Mouse (Mus musculus) liver, adult (tissue): Measurements from ENCODE around the gene Cpvl.

Experiments used
- GATA4 ChIP-seq: IDR thresholded peaks from 2 replicates; pipeline ENCODE4 v1.6.1; 2014; ENCODE audit warnings: mild to moderate bottlenecking, low read length; ENCODE audit not compliant: insufficient replicate concordance

Gene Cpvl

DNA sequence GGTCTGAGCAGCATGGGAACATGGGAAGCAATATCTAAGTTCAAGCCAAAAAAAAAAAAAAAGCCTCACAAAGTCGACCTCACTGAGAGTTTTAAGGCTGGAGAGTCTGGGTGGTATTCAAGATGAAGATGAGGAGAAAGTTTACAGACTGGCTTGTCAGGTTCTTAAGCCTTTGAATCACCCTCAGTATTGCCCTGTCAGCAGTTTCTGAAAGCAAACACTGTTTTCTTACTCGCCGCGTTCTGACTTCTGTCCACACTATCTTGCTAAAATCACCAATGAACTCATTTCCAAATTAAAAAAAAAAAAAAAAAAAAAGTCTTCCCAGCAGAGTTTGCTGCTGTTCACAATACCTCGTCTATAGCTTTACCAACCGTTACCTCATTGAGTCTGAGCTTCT lies 5.3 kb upstream of the Cpvl start:
- no peak for TF ChIP-seq GATA4

DNA sequence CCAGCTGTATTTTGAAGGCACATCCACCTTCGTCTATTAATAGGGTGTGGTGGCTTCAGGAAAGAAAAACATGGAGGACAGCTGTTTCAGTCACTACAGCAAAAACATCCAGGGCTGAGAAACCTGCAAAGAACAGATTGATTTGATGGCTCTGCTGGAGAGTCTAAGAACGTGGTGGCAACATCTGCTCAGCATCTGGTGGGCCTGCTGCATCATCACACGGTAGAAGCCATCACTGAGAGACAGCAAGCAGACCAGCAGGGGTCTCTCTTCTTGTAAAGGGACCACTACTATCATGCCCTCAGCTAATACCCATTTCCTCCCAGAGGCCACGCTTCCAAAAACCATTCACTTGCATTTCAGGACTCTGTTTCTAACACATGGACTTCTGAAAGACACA lies 4.1 kb upstream of the Cpvl start:
- no peak for TF ChIP-seq GATA4

DNA sequence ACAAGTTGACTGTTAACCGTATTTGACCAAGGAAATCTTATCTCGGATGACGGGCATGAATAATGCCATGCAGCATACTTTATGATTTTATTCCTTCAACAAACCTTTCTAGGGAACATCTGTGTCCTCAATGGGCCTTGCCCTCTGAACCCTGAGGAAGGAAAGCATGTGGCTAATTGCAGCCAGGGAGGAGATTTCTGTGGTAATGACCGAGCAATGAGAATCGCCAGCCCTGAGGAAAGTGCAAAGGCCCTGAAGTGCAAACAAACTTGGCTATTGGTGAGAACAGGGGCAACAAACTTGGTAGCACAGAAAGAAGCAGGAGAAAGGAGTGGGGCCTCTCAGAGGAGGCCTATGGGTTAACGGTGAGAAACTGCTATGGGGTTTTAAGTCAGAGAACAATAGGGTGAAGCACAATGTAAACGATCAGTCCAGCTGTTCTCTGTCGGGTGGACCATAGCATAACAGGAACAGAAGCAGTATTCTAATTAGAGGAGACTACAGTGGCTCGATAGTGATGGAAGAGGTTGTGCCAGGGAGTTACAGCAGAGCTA lies 3.7 kb upstream of the Cpvl start:
- no peak for TF ChIP-seq GATA4

DNA sequence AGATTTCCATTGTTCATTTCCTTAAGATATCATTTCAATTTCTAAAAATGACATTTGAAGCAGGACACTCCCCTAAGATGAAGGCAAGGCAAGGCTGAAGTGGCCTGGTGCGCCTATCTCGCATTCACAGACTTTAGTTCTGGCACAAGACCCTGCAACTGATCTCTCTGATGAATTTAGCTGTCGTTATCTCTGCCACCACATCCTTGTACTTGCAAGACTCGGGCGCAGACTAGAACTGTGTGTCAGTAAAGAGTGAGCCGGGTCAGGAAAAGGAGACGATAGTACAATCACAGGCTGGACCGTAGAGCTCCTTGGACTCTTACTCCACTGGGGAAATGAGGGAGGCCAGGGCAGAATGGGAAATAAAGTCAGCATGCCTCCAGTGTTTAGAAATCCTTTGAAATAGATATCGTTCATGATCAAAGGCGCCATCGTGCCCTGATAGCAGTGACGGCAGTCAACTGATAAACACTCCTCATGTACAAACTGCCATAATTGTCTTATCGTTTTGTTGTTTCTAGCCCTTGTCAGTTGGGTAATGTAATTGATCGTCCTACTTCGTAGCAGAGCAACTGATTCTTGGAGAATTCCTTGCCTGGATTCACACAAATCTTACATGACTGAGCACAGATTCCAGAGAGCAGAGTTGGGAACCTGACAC lies 2.5 kb upstream of the Cpvl start:
- no peak for TF ChIP-seq GATA4

DNA sequence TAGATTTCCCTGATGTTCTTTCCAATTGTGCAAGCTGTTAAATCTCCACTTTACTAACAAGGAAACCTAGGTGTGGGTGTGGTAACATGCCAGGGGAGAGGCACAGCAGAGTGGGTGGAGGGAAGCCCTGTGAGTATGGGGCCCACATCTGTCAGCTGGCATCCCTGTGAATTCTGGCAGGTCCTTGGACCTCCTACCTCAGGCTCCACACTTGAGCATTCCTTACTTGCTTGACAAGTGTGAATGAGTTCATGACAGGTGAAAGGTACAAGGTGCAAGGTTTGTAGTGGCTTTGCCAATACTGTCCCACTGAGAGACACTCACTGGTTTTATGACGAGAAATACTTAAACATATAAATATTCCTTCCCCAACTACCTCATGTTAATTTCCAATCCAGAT lies 4.4 kb downstream of the Cpvl start:
- TF ChIP-seq GATA4 = no peak

DNA sequence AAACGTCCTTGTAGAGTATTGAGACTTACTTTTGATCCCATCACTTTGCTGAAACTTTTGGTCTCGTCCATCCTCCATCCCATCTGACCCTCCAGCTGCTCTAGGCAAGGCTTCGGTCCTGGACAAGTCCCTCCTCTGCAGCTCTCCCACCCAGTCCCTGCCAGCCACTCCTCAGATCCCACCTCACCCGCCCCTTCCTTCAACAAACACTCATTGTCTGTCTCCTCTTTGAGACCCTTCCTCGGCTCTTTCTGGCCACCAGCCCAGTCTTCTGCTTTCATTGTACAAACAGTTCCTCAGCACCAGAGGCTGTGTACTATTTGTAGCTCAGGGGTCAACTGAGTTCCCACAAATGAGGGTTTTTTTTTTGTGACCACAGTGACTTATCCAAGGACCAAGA lies 5.0 kb downstream of the Cpvl start:
- TF ChIP-seq GATA4 = no peak

DNA sequence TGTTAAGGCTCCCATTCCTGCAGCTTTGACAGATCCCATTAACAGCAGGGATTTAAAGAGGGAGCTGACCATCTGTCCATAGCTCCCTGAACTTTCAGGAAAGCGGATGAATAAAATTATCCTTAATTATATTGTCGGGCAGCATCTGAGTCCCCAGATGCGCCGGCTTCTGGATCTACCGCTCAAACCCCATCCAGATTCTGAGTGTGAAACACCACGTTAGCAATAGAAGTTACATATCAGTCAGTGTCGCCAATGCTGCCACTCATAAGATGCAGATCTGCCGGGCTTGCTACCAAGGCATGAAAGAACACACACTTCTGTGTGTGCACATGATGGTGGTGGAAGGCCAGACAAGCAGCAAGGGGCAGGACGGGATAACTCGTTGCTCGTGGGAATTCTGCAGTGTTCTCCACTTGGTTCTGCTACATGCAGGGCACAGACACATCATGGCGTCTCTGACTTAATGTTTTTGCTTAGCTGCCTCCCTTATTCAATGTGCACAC lies 6.2 kb downstream of the Cpvl start:
- no peak for TF ChIP-seq GATA4

DNA sequence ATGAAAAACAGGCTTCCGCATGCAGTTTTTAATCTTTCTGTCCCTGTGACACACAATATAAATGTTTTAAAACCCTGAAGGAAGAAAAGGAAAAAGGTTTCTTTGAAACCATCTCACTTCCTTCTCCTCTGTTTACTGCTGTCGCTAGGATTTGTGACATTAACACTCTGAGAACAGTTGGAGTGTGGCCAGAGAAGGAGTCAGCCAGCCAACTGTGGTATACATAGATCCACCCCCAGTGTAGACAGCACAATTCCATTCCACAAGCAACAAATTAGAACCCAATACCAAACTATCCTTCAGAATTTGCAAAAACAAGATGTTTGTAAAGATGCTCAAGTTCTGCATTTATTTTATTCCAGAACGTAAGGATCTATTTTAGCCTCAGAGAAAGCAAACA lies 6.7 kb downstream of the Cpvl start:
- TF ChIP-seq GATA4 = no peak

DNA sequence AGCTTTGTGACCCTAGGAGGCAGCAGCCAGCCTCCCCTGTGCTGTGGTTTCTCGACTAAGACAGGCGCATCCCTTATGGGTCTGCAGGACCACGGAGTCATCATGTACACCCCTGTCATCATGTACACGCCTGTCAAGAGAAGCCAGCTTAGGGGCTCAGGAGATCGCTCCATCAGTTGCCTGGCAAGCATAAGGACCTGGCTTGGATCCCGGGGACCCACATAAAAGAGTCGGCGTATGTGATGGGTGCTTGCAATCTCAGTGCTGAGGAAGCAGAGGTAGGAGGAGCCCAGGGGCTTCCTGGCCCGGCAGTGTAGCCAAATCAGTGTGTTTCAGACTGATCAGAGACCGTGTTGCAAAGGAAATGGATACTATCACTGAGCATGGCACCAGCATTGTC lies 9.4 kb downstream of the Cpvl start:
- no peak for TF ChIP-seq GATA4

DNA sequence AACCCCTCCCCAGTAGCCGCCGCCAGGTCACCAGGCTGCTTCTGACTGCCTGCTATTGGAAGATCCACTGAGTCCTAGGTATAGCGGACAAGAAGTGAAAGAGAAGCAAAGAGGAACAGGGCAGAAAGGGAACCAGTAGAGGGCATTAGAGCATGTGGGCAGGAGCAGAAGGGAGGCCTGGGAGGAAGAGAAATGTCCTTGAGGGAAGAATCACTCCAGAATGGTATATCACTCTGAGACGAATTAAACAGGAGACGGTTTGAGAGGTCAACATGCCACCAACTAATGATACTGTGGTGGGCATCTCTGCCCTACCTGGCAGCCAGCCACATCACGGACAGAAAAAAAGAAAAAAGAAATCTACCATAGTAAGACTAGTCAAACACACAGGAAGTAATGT lies 9.9 kb downstream of the Cpvl start:
- no peak for TF ChIP-seq GATA4

DNA sequence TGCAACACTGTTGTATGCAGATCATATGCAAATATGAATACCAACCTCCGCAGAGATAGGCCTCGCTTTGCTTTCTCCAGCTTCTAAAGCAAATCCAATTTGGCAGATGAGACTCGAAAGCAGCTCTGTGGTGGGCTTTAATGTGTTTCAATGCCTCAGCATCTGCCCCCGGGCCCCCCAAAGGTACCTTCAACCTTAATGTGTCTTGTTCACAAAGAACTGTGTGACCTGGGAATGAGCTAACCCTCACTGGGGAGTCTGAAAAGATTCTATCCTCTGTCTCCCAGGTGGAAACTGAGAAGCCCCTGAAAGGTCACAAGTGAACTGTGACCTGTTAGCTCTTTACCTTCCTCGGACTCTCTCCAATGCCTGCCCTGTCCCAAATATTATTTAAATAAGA lies 11.9 kb downstream of the Cpvl start:
- TF ChIP-seq GATA4 = no peak

DNA sequence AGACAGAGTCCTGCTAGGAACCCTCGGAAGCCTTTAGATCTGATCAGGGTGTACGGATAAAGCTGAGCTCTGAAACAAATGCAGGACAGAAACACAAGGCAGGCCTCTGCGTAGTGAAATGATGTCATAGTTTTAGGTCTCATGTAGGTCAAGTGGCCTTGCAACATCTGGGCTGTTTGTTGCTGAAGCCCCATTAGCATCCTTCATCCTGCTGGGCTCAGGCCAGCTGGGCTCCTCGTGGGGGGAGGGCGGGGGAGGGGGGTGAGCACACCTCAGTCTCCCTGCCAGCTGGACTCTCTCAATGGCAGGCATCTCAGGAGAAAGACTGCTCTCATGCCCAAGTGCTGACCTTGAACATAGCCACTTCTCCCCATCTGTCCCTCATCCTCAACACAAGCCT lies 12.6 kb downstream of the Cpvl start:
- no peak for TF ChIP-seq GATA4

DNA sequence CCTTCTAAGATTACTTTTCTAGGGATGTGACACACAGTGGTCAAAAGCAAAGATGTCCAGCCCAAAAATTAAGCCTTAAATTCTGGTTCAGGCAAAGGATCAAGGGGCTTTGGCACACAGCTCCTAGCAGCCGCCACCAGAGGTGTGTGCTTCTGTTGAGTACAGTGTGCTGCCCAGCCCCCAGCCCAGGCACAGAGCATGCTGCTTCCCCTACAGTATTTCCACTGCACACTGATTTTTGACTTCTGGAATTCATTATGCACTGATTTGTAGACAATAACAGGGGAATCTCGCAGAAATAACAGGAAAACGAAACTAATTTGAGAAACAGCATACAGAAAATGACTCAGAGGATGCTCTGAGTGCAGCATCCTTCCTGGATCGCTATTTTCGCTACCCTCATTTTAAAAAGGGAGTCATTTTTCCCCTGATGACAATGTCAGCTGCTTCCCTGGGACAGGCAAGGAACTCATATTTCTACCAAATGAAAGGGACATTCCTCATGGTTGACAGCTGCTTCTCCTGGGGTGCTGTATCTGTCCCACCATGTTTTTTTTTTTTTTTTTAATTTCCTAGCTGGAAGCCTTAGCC lies 14.5 kb downstream of the Cpvl start:
- TF ChIP-seq GATA4 = no peak

DNA sequence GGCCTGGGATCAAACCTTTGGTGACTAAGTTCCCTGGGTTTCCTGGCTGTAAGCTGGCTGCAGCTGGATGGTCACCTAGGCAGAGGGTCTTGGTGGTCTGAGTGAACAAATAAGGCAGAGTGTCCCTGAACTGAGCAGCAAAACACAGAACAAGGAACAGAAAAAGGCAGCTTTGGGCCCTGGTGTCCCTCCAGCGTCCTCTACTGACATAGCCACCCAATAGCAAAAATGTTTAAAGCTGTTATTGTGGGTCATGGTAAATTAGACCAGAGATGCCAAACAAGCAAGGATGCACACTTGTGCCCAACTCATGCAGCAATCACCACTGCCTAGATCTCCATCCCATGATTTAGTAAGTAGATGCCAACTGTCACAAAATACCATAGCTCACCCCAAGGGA lies 16.5 kb downstream of the Cpvl start:
- TF ChIP-seq GATA4 = no peak

DNA sequence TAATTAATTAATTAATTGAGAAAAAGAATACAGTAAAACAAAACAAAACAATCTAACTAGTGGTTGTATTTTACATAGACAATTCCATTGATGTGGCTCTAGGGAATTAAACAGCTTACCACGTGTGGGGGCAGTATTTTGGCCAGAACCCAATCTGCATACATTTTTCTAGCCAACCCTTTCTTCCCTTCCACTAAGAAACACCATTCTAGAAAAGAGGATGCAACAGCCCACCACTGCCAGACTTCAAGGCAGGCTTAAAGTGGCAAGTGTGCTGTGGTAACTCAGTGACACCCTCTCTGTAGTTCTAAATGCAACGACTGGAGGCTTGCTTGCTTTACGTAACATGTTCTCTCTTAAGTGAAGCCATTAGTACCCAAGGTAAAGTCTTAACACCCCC lies 18.6 kb downstream of the Cpvl start:
- TF ChIP-seq GATA4 = no peak

DNA sequence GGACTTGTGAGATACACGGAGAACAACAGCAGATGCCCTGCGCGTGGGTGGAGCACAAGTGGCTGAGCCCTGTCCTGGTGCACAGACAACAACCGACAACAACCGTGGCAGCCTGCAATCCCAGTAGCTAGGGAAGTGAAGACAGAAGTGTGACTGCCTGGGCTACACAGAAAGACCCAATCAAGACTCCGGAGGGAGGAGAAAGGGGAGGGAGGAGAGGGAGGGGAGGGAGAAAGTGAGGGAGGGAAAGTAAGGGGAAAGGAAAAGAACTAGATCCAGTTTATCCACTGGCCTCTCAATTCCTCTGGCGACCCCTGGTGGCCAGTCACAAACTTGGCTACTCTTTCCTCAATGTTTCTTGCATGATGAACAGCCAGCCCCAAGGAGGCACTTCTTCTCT lies 20.1 kb downstream of the Cpvl start:
- TF ChIP-seq GATA4 = no peak

DNA sequence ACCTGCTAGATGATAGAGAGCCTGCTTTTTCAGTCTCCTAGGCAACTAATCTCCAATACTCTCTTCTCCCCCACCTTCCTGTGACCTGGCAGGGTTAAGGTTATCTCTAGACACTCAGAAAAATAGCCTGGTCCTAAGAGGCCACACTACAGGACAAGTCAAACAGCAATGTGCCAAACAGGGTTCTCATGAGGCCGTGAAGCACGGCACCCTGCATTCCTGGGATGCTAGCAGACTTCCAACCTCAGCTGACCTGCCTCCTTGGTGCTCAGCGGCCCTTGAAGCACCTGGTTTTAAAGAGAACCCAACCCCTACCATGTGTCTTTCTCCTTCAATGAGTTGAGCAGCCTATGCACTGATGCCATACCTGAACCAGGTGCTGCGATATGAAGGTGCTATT lies 22.0 kb downstream of the Cpvl start:
- TF ChIP-seq GATA4 = no peak
